Mouse (Mus musculus) thymus, postnatal 4 days (tissue): ENCODE results near the gene Bak1.

Experiments
- DNase-seq: peaks from one replicate; pipeline ENCODE4 v3.0.0; 2021

Bak1 gene

GRCm38 (mm10) chr17:27021076-27021475 is 7.7 kb downstream of the Bak1 start:
- DNase-seq, result no peak

GRCm38 (mm10) chr17:27018555-27019196 is 10.1 kb downstream of the Bak1 start:
- DNase-seq, result no peak

- peak; percentile 96 for DNase-seq
Measured at GRCm38 (mm10) chr17:27017564-27018499, 11.0 kb downstream of the Bak1 start.

GRCm38 (mm10) chr17:27012909-27013308 is 15.9 kb downstream of the Bak1 start:
- no peak for DNase-seq

- peak; percentile 69 for DNase-seq
Measured at GRCm38 (mm10) chr17:27011998-27012672, 16.7 kb downstream of the Bak1 start.

GRCm38 (mm10) chr17:27011167-27011566 is 17.6 kb downstream of the Bak1 start:
- DNase-seq, result no peak

- DNase-seq, result no peak
Measured at GRCm38 (mm10) chr17:27008277-27008676, 20.5 kb downstream of the Bak1 start.

GRCm38 (mm10) chr17:27005644-27006043 is 23.2 kb downstream of the Bak1 start:
- no peak for DNase-seq

GRCm38 (mm10) chr17:27004903-27005485 is 23.8 kb downstream of the Bak1 start:
- DNase-seq, result no peak

GRCm38 (mm10) chr17:27004431-27004830 is 24.4 kb downstream of the Bak1 start:
- DNase-seq, result peak; percentile 86

- DNase-seq, result peak; percentile 73
Measured at GRCm38 (mm10) chr17:27001889-27002288, 26.9 kb downstream of the Bak1 start.

- DNase-seq, result peak; percentile 81
Measured at GRCm38 (mm10) chr17:27001151-27001550, 27.7 kb downstream of the Bak1 start.

GRCm38 (mm10) chr17:26999996-27000395 is 28.8 kb downstream of the Bak1 start:
- DNase-seq, result peak; percentile 42

- DNase-seq, result no peak
Measured at GRCm38 (mm10) chr17:26998283-26998682, 30.5 kb downstream of the Bak1 start.

- DNase-seq, result no peak
Measured at GRCm38 (mm10) chr17:26997661-26998060, 31.1 kb downstream of the Bak1 start.

GRCm38 (mm10) chr17:26995562-26995961 is 33.2 kb downstream of the Bak1 start:
- DNase-seq, result no peak

- DNase-seq, result no peak
Measured at GRCm38 (mm10) chr17:26995006-26995405, 33.8 kb downstream of the Bak1 start.

GRCm38 (mm10) chr17:26994410-26994809 is 34.4 kb downstream of the Bak1 start:
- no peak for DNase-seq

GRCm38 (mm10) chr17:26990521-26990920 is 38.3 kb downstream of the Bak1 start:
- DNase-seq, result no peak

GRCm38 (mm10) chr17:26985503-26986179 is 43.2 kb downstream of the Bak1 start:
- DNase-seq, result no peak

GRCm38 (mm10) chr17:26983382-26983781 is 45.4 kb downstream of the Bak1 start:
- no peak for DNase-seq

- no peak for DNase-seq
Measured at GRCm38 (mm10) chr17:26981050-26981449, 47.8 kb downstream of the Bak1 start.

GRCm38 (mm10) chr17:26979426-26979825 is 49.4 kb downstream of the Bak1 start:
- no peak for DNase-seq
